Mouse (Mus musculus) retina, adult 2 months (tissue): ENCODE measurements around the gene Armc7.
"Not testable (repeated sequence)": the region's sequence is repeated elsewhere in the genome, so short reads cannot be mapped to it uniquely, and the experiment has no call there.

Experiments
- DNase-seq: peaks from one replicate; pipeline ENCODE4 v3.0.0-alpha.2; 2012; ENCODE audit warnings: low read depth, low spot score

The Armc7 gene

GRCm38 (mm10) chr11:115455619-115456018 is 19.8 kb upstream of the Armc7 start:
- DNase-seq = no peak

GRCm38 (mm10) chr11:115456182-115456581 is 19.3 kb upstream of the Armc7 start:
- DNase-seq = no peak

- DNase-seq = no peak
These were observed 18.1 kb upstream of the Armc7 start for GRCm38 (mm10) chr11:115457405-115457804.

- DNase-seq = no peak
These were observed 14.5 kb upstream of the Armc7 start for GRCm38 (mm10) chr11:115460976-115461375.

- no peak for DNase-seq
These were observed 13.6 kb upstream of the Armc7 start for GRCm38 (mm10) chr11:115461846-115462242.

GRCm38 (mm10) chr11:115462243-115462891 is 13.1 kb upstream of the Armc7 start, which contains the start of gene Slc16a5:
Gene Slc16a5 (plus strand): TSS chr11:115462474.
- DNase-seq = no peak

- no peak for DNase-seq
These were observed 12.1 kb upstream of the Armc7 start for GRCm38 (mm10) chr11:115463397-115463796.

GRCm38 (mm10) chr11:115464851-115465250 is 10.6 kb upstream of the Armc7 start:
- DNase-seq = no peak

GRCm38 (mm10) chr11:115467217-115467618 is 8.2 kb upstream of the Armc7 start:
- DNase-seq = no peak

GRCm38 (mm10) chr11:115472183-115472582 is 3.3 kb upstream of the Armc7 start:
- DNase-seq = no peak

GRCm38 (mm10) chr11:115473626-115474275 is 1.7 kb upstream of the Armc7 start:
- peak; percentile 87 for DNase-seq

GRCm38 (mm10) chr11:115475758-115476237 is 331 bp downstream of the Armc7 start:
- no peak for DNase-seq

- not testable (repeated sequence) for DNase-seq
These were observed 1.2 kb downstream of the Armc7 start for GRCm38 (mm10) chr11:115476630-115477029.

- DNase-seq = not testable (repeated sequence)
These were observed 1.9 kb downstream of the Armc7 start for GRCm38 (mm10) chr11:115477388-115477787.

- no peak for DNase-seq
These were observed 3.0 kb downstream of the Armc7 start for GRCm38 (mm10) chr11:115478296-115478938.

- DNase-seq = no peak
These were observed 6.2 kb downstream of the Armc7 start for GRCm38 (mm10) chr11:115481553-115482259.

GRCm38 (mm10) chr11:115483278-115483677 is 7.8 kb downstream of the Armc7 start:
- no peak for DNase-seq

- DNase-seq = peak; percentile 48
These were observed 8.3 kb downstream of the Armc7 start for GRCm38 (mm10) chr11:115483726-115484125.

- DNase-seq = no peak
These were observed 9.7 kb downstream of the Armc7 start for GRCm38 (mm10) chr11:115485155-115485554.

- DNase-seq = no peak
These were observed 13.2 kb downstream of the Armc7 start for GRCm38 (mm10) chr11:115488551-115489104.
